Mouse (Mus musculus) 416B (cell line): Measurements from ENCODE around the gene Exoc5.

Source experiments
- DNase-seq: peaks from one replicate; pipeline ENCODE4 v3.0.0; 2011; ENCODE audit warnings: low read depth

Gene Exoc5

DNA sequence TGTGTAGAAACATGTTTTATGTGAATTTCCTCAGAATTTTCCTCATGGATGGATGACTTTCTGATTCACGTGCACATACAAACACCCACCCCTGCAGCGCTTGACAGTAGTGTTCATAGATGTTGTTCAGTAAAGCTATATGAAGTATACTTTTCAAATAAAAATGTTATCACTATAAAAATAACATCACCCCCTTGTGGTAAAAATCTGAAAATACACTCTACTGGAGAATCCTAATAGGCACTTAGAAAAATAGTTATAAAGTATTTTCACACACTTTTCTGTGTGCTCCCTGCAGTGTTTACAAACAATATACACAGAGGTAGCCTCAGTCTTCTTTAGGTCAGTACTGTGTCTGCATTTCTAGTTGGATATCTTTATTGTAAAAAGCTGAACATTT, 58.5 kb downstream of the Exoc5 start:
- DNase-seq: peak; percentile 19

GRCm38 (mm10) chr14:49001655-49002054, 64.8 kb downstream of the Exoc5 start:
- DNase-seq: no peak

GRCm38 (mm10) chr14:48998795-48999194, 67.7 kb downstream of the Exoc5 start:
- peak; percentile 24 for DNase-seq

DNA sequence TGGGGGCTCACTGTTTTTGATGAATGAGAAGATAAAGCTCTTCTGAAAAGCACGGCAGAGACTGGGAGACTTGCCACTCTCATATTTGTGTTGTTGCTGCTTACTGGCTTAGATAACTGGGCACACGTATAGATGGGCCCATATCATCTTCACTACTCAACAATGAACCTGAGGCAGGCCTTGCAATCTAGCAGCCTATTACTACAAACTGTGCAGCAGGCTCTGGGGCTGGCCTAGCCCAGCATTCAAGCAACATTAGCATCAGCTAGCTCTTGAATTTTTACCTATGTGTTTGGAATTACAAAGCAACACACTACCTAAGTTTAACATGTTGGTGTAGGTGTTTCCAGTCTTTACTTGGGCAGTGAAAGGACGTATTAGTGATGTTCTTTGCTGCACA, 72.6 kb downstream of the Exoc5 start:
- no peak for DNase-seq

DNA sequence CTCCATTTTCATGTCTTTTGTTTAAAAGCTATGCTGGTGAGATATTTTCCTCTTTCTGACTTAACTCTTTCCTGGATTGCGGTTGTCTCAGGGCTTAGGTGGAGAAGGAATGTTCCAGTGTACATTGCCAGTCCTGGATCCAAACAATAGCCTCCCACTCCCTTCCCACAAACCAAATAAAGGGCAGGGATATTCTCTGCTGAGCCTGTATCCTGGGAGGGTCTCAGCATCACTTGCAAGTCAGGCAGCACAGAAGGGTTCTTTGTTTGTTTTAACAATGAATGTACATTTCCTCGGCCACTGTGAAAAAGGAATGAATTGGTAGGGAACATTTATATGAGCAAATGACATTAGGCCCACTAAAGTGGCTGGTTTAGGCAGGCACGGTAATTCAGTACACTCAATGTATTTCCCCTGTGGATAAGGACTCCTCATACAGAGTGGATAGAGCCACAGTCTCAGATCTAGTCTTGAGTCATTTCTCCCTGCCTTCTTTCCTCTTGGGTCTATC, 74.3 kb downstream of the Exoc5 start:
- DNase-seq: no peak

DNA sequence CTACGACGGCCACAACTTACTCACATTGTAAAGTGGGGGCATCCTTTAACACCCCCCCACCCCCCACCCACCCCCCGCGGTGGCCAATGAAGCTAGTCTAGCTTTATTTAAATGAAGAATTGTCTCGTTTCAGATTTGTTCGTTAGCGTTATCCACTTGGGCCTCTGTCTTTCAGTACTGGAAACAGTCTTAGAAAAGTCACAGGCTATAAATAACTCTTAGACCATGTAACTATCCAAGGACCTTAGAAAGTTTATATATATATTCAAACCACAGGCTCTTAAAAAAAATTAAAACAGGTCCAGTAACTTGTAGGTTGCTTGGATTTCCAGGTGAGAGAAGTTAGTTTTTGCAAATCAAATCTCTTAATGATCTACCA, 75.3 kb downstream of the Exoc5 start:
- DNase-seq: no peak

DNA sequence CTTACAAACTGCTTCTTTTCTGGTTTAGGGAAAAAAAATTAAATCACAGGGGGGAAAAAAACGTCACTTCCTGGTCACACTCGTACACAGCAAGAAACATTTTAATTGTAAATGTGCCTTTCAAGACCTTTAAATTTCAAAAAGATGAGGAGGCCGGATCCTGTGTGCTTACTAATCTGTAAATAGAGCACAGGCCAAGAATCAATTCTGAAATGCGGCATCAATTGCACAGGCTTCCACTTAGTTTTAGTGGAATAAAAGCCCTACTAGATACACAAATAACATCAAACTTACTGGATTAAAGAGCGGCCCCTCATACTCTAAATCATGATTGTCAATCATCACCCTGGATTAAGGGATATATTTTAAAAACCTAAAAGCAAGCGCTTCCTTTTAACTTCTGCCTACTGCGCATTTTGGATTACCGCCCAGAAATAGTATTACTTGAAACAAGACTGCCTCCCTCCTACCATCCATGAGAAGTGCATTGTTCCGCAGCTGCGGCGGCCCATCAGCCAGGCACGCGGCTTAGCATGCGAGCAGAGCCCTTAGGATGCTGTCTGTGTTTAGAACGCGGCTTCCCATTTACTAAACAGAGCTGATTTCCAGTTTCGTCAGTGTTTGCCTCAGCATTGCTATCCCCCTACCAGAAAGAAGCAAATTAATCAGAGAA, 75.8 kb downstream of the Exoc5 start:
- DNase-seq: no peak

DNA sequence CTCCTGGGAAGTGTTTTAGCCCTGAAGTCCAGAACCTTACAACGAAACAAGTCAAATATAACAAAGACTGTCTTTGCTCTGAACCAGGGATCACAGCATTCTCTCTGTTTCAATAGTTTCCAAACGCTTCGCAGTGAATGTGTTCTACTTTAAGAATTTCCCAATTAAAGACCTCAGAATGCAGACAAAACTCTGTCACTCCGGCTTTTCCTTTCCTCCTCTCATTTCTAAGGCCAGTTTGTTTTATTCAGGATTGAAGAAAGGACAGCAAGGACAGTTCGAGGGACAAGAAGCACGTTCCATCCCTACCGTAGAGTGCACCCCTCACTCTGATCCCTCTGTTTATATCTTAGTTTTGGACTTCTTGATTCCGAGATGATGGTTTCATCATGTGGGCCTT, 76.6 kb downstream of the Exoc5 start:
- DNase-seq: no peak

- DNase-seq: no peak
These were observed 80.2 kb downstream of the Exoc5 start for GRCm38 (mm10) chr14:48986231-48986630.

DNA sequence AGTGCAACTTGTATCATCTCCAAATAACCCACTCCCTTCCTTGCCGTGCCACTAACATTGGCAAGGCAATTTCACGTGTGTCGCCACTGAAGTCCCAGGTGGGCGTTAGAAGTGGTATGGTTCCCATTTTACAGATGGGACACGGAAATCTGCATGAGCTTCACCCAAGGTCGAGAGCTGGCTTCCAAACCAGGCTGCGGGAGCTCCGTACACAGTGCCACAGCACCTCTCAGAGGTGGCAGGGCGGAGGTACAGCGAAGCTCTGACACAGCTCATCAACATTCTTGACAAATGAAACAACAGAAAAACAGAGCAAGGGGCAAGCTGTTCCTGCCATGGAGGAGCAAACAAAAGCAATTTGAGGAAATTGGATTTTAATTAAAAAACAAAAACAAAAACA, 80.8 kb downstream of the Exoc5 start:
- DNase-seq: peak; percentile 17

- no peak for DNase-seq
These were observed 87.5 kb downstream of the Exoc5 start for GRCm38 (mm10) chr14:48978971-48979388.

- DNase-seq: no peak
These were observed 94.9 kb downstream of the Exoc5 start for GRCm38 (mm10) chr14:48971546-48971945.

DNA sequence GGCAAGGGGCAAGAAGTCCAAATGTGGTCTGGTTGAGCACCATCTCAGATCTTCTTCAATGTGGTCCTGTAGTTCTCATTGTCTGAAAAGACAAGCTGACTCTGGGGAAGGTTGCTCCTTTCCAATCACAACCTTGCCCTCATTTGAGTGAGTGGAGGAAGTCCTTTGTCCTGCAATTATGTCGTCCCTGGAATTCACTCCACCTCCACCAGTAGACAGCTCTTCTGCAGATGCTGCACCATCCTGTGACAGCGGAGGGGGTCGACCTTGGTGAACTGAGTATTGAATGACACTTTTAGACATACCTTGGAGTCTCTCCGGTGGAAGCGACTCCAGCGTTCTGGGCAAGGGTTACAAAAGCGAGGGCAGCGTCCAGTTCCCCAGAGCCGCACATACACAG, 97.8 kb downstream of the Exoc5 start:
- DNase-seq: no peak
